Mouse (Mus musculus): ENCODE measurements around the gene Ntm.

DNA sequence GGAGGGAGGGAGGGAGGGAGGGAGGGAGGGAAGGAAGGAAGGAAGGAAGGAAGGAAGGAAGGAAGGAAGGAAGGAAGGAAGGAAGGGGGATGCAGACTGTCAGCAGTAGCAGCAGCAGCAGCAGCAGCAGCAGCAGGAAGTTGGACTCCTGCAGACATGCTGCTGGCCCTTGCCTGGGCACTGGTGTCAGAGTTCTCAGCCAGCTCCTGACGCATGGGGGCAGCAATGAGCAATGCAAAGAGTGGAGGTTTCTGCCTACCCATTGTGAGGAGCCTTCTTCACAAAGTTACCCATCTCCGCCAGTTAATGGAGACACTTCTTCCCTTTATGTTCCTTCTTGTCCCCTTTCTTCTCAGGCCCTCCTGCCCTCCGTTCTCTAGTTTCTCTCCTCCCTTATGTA, 40.7 kb upstream of the Ntm start:
- TF ChIP-seq EP300 (IDR thresholded peaks at IDR 0.05) (no peak), CTCF (IDR thresholded peaks at IDR 0.05) (peak; percentile 82)
